ENCODE assay signal across 32 mouse cellular contexts in the genomic region with DNA sequence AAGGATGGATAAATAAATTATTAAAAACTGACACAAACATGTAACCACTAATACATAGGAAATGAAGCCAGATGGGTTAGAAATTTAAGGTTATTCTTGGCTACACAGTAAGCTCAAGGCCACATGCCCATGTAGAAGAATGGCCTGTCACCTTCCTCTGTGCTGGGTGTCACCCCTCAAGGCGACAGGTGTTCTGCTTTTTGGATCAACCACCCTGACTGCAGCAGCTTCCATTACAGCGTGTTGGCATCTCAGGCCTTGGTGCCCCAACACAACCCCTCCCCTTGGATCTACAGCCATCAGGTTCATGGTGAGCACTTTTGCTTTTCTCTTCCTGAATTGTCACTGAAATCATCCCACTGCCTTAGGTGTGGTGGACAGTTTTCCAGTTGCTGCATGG. TPM values are rescaled to one million over a fixed set of nuclear protein-coding genes. Genes with fewer than 3 reads are reported as not detected.
DNase-seq lines count a peak whose midpoint lies in the region; ATAC-seq lines count a peak whose summit lies in the region.
"Had no signal": no experiment of that assay in that cellular context is flagged by ENCODE, and none has a peak within 500 bp of the region (broad histone marks: within the 10 kb centered on the region; RNA-seq: fewer than 3 reads in every experiment).

No protein-coding gene starts in this region.

- H3K4me2 ChIP-seq in hindbrain, embryonic 15.5 days: peak overlapping the region; percentile 82
- H3K4me2 ChIP-seq in hindbrain, embryonic 12.5 days (replicated peaks): no peak overlapping the region
- H3K4me2 ChIP-seq in midbrain, embryonic 12.5 days (replicated peaks): no peak overlapping the region
- H3K4me2 ChIP-seq in midbrain, embryonic 14.5 days (ENCODE audit: low read length): no peak overlapping the region
- no peak overlapping the region for H3K4me2 ChIP-seq in liver, embryonic 13.5 days
- H3K4me2 ChIP-seq: embryonic facial prominence, embryonic 13.5 days; heart, embryonic 13.5 days; lung, embryonic 14.5 days had no signal

- no peak overlapping the region for H3K27ac ChIP-seq in hindbrain, embryonic 15.5 days (replicated peaks)
- no peak overlapping the region for H3K27ac ChIP-seq in hindbrain, embryonic 12.5 days
- no peak overlapping the region for H3K27ac ChIP-seq in midbrain, embryonic 12.5 days (replicated peaks)
- no peak overlapping the region for H3K27ac ChIP-seq in midbrain, embryonic 14.5 days (replicated peaks; ENCODE audit: low read depth, low read length)
- H3K27ac ChIP-seq in liver, embryonic 13.5 days: 0 out of 2 replicates have a peak overlapping the region, but pooled peaks have one; percentile 34
- H3K27ac ChIP-seq: embryonic facial prominence, embryonic 13.5 days; forebrain, embryonic 13.5 days; heart, adult 2 months; heart, embryonic 13.5 days; kidney, postnatal 0 days had no signal

- H3K9ac ChIP-seq in hindbrain, embryonic 15.5 days: no peak overlapping the region
- no peak overlapping the region for H3K9ac ChIP-seq in hindbrain, embryonic 12.5 days
- H3K9ac ChIP-seq in midbrain, embryonic 12.5 days (replicated peaks): 0 out of 2 replicates have a peak overlapping the region, but pooled peaks have one; percentile 6
- no peak overlapping the region for H3K9ac ChIP-seq in midbrain, embryonic 14.5 days (replicated peaks; ENCODE audit: low read length)
- H3K9ac ChIP-seq in liver, embryonic 13.5 days: no peak overlapping the region
- H3K9ac ChIP-seq: embryonic facial prominence, embryonic 13.5 days; forebrain, embryonic 13.5 days; heart, embryonic 13.5 days; lung, embryonic 14.5 days had no signal

- no peaks in the 10 kb centered on the region for H3K27me3 ChIP-seq in hindbrain, embryonic 15.5 days
- no peaks in the 10 kb centered on the region for H3K27me3 ChIP-seq in hindbrain, embryonic 12.5 days
- no peaks in the 10 kb centered on the region for H3K27me3 ChIP-seq in midbrain, embryonic 12.5 days
- no peaks in the 10 kb centered on the region for H3K27me3 ChIP-seq in midbrain, embryonic 14.5 days (ENCODE audit: control insufficient read depth, insufficient read depth, low read length)
- no peaks in the 10 kb centered on the region for H3K27me3 ChIP-seq in liver, embryonic 13.5 days
- H3K27me3 ChIP-seq: CH12.LX; embryonic facial prominence, embryonic 13.5 days; forebrain, embryonic 13.5 days; heart, embryonic 13.5 days had no signal

- peaks cover 65% of the 10 kb centered on the region for H3K4me1 ChIP-seq in hindbrain, embryonic 15.5 days (replicated peaks)
- H3K4me1 ChIP-seq in hindbrain, embryonic 12.5 days: peaks cover 55% of the 10 kb centered on the region
- H3K4me1 ChIP-seq in midbrain, embryonic 12.5 days: peaks cover 36% of the 10 kb centered on the region
- peaks cover 41% of the 10 kb centered on the region for H3K4me1 ChIP-seq in midbrain, embryonic 14.5 days (ENCODE audit: control insufficient read depth, insufficient read depth, low read length)
- H3K4me1 ChIP-seq in liver, embryonic 13.5 days (replicated peaks): peaks cover 56% of the 10 kb centered on the region

- WGBS in hindbrain, embryonic 15.5 days: 96% methylated on average over 2 of the region's 2 CpGs
- 89% methylated on average over 2 of the region's 2 CpGs for WGBS in hindbrain, embryonic 12.5 days
- WGBS in midbrain, embryonic 12.5 days: 98% methylated on average over 2 of the region's 2 CpGs
- 96% methylated on average over 2 of the region's 2 CpGs for WGBS in midbrain, embryonic 14.5 days
- WGBS in liver, embryonic 13.5 days (ENCODE audit: insufficient replicate concordance): 71% methylated on average over 2 of the region's 2 CpGs

- DNase-seq in midbrain, embryonic 14.5 days: no peak
- no peak for DNase-seq in liver, embryonic 13.5 days
- DNase-seq in left cerebral cortex, adult 8-10 months (ENCODE audit: low spot score in 2 of 2): no peak
- DNase-seq in right cerebral cortex, adult 2 months (ENCODE audit: low spot score in 2 of 2): no peak
- DNase-seq: B cell, adult 2 months; cerebellum, adult 8-10 months; cerebellum, postnatal 36 days; embryo, embryonic 11 days; gastrocnemius, postnatal 36 days; heart, adult 2 months; heart, postnatal 14 days; kidney, adult 2 months had no signal

- no peak for ATAC-seq in hindbrain, embryonic 15.5 days (ENCODE audit: low FRiP score, low read depth)
- ATAC-seq in hindbrain, embryonic 12.5 days (ENCODE audit: low FRiP score): no peak
- no peak for ATAC-seq in midbrain, embryonic 12.5 days (ENCODE audit: low FRiP score, low read depth)
- no peak for ATAC-seq in midbrain, embryonic 14.5 days (ENCODE audit: low FRiP score, low TSS enrichment)
- ATAC-seq in liver, embryonic 13.5 days (ENCODE audit: low read depth): no peak
- ATAC-seq: forebrain, embryonic 13.5 days had no signal

- H3K9me3 ChIP-seq in hindbrain, embryonic 15.5 days: no peaks in the 10 kb centered on the region
- H3K9me3 ChIP-seq in hindbrain, embryonic 12.5 days (replicated peaks): no peaks in the 10 kb centered on the region
- H3K9me3 ChIP-seq in midbrain, embryonic 12.5 days: no peaks in the 10 kb centered on the region
- no peaks in the 10 kb centered on the region for H3K9me3 ChIP-seq in midbrain, embryonic 14.5 days (ENCODE audit: control insufficient read depth, low read length)
- no peaks in the 10 kb centered on the region for H3K9me3 ChIP-seq in liver, embryonic 13.5 days (replicated peaks)
- H3K9me3 ChIP-seq: embryonic facial prominence, embryonic 13.5 days; forebrain, embryonic 13.5 days; heart, embryonic 13.5 days had no signal

- no peak overlapping the region for H3K4me3 ChIP-seq in hindbrain, embryonic 15.5 days
- no peak overlapping the region for H3K4me3 ChIP-seq in hindbrain, embryonic 12.5 days
- no peak overlapping the region for H3K4me3 ChIP-seq in midbrain, embryonic 12.5 days
- H3K4me3 ChIP-seq in midbrain, embryonic 14.5 days (replicated peaks; ENCODE audit: low read depth, low read length): no peak overlapping the region
- H3K4me3 ChIP-seq in liver, embryonic 13.5 days (replicated peaks): no peak overlapping the region
- H3K4me3 ChIP-seq: embryonic facial prominence, embryonic 13.5 days; erythroblast, embryonic 14.5 days; forebrain, embryonic 13.5 days; heart, adult 2 months; heart, embryonic 13.5 days had no signal

- peaks cover 7% of the 10 kb centered on the region; the same call in 1 of the 2 replicates for H3K36me3 ChIP-seq in hindbrain, embryonic 15.5 days
- peaks cover 14% of the 10 kb centered on the region for H3K36me3 ChIP-seq in hindbrain, embryonic 12.5 days
- peaks cover 20% of the 10 kb centered on the region for H3K36me3 ChIP-seq in midbrain, embryonic 12.5 days
- peaks cover 9% of the 10 kb centered on the region for H3K36me3 ChIP-seq in midbrain, embryonic 14.5 days (ENCODE audit: control insufficient read depth, insufficient read depth, low read length)
- H3K36me3 ChIP-seq in liver, embryonic 13.5 days: peaks cover 17% of the 10 kb centered on the region; the same call in 1 of the 2 replicates

RNA-seq across cellular contexts. Expression of a gene that starts 9.7 kb away (rescaled TPM):
- 78.4 and 80.3 TPM in 2 replicates for polyA plus RNA-seq in hindbrain, embryonic 15.5 days (2015; fragmentation: Nextera tagmentation; extraction: Ambion mirVana)
- 64.3 and 64.4 TPM in 2 replicates for polyA plus RNA-seq in hindbrain, embryonic 12.5 days (2016; fragmentation: Nextera tagmentation; extraction: Ambion mirVana)
- 61.5 and 71.2 TPM in 2 replicates for polyA plus RNA-seq in midbrain, embryonic 12.5 days (2016; fragmentation: Nextera tagmentation; extraction: Ambion mirVana)
- polyA plus RNA-seq in midbrain, embryonic 14.5 days (2014; fragmentation: Nextera tagmentation; extraction: Ambion mirVana): 64.6 and 73.3 TPM in 2 replicates
- 38.0 and 52.5 TPM in 2 replicates for polyA plus RNA-seq in liver, embryonic 13.5 days (2015; fragmentation: Nextera tagmentation; extraction: Ambion mirVana)
- total RNA-seq in left cerebral cortex, adult 8-10 months (2022): 10 to 100 TPM; 37.6 to 43.0 (median 39.8) TPM

RNA-seq across cellular contexts. Expression of a gene that starts 10.0 kb away (rescaled TPM):
- polyA plus RNA-seq in hindbrain, embryonic 15.5 days (2015; fragmentation: Nextera tagmentation; extraction: Ambion mirVana): 7.2 and 7.7 TPM in 2 replicates
- polyA plus RNA-seq in hindbrain, embryonic 12.5 days (2016; fragmentation: Nextera tagmentation; extraction: Ambion mirVana): 9.0 and 9.1 TPM in 2 replicates
- 8.0 and 10.2 TPM in 2 replicates for polyA plus RNA-seq in midbrain, embryonic 12.5 days (2016; fragmentation: Nextera tagmentation; extraction: Ambion mirVana)
- 6.5 and 7.1 TPM in 2 replicates for polyA plus RNA-seq in midbrain, embryonic 14.5 days (2014; fragmentation: Nextera tagmentation; extraction: Ambion mirVana)
- 7.0 and 7.7 TPM in 2 replicates for polyA plus RNA-seq in liver, embryonic 13.5 days (2015; fragmentation: Nextera tagmentation; extraction: Ambion mirVana)
- total RNA-seq in left cerebral cortex, adult 8-10 months (2022): 1 to 10 TPM; 5.4 to 7.8 (median 5.7) TPM

RNA-seq across cellular contexts. Expression of a gene that starts 34.0 kb away (rescaled TPM):
- not detected in 2 replicates for polyA plus RNA-seq in hindbrain, embryonic 15.5 days (2015; fragmentation: Nextera tagmentation; extraction: Ambion mirVana)
- polyA plus RNA-seq in hindbrain, embryonic 12.5 days (2016; fragmentation: Nextera tagmentation; extraction: Ambion mirVana): not detected in 2 replicates
- polyA plus RNA-seq in midbrain, embryonic 12.5 days (2016; fragmentation: Nextera tagmentation; extraction: Ambion mirVana): not detected in 2 replicates
- polyA plus RNA-seq in midbrain, embryonic 14.5 days (2014; fragmentation: Nextera tagmentation; extraction: Ambion mirVana): not detected in 2 replicates
- not detected in 2 replicates for polyA plus RNA-seq in liver, embryonic 13.5 days (2015; fragmentation: Nextera tagmentation; extraction: Ambion mirVana)
- not detected for total RNA-seq in left cerebral cortex, adult 8-10 months (2022)
- total RNA-seq: adrenal gland, postnatal 25 days; CH12.LX; gastrocnemius, adult 18-20 months; gastrocnemius, postnatal 36 days; heart, adult 2 months; heart, postnatal 14 days; left cerebral cortex, adult 18-20 months; left cerebral cortex, postnatal 36 days; MEL had no signal
- polyA plus RNA-seq: brain, embryonic 14.5 days; embryonic facial prominence, embryonic 13.5 days; erythroblast, embryonic 14.5 days; forebrain, embryonic 13.5 days; heart, embryonic 13.5 days; kidney, adult 2 months; kidney, postnatal 0 days; large intestine, adult 2 months; limb, embryonic 14.5 days; lung, embryonic 14.5 days; spleen, adult 2 months; urinary bladder, adult 2 months had no signal

RNA-seq across cellular contexts. Expression of a gene that starts 48.3 kb away (rescaled TPM):
- polyA plus RNA-seq in hindbrain, embryonic 15.5 days (2015; fragmentation: Nextera tagmentation; extraction: Ambion mirVana): 7.0 and 11.2 TPM in 2 replicates
- 3.0 and 4.2 TPM in 2 replicates for polyA plus RNA-seq in hindbrain, embryonic 12.5 days (2016; fragmentation: Nextera tagmentation; extraction: Ambion mirVana)
- polyA plus RNA-seq in midbrain, embryonic 12.5 days (2016; fragmentation: Nextera tagmentation; extraction: Ambion mirVana): 2.2 and 3.0 TPM in 2 replicates
- 6.9 and 7.2 TPM in 2 replicates for polyA plus RNA-seq in midbrain, embryonic 14.5 days (2014; fragmentation: Nextera tagmentation; extraction: Ambion mirVana)
- polyA plus RNA-seq in liver, embryonic 13.5 days (2015; fragmentation: Nextera tagmentation; extraction: Ambion mirVana): 0.17 and 0.28 TPM in 2 replicates
- 1 to 10 TPM; 7.0 to 8.4 (median 7.8) TPM for total RNA-seq in left cerebral cortex, adult 8-10 months (2022)
- polyA plus RNA-seq: erythroblast, embryonic 14.5 days had no signal
